Mouse (Mus musculus) gastrocnemius, postnatal 4 days (tissue): ENCODE measurements around the gene S100a14. TPM values are rescaled to one million over a fixed set of nuclear protein-coding genes. Genes with fewer than 3 reads are reported as not detected.

Source experiments
- total RNA-seq, 2 experiments: library from RNA; stranded (reverse); gene quantifications; 2 replicates each; pipeline ENCODE4 v1.2.3; 2021

The S100a14 gene
- total RNA-seq, 2 experiments from 2014 or later, result 0.64 to 1.1 TPM

Other genes starting within 250 kb of the S100a14 start
- gene Gatad2b, start 233.7 kb upstream of the S100a14 start, total RNA-seq, result 10 to 100 TPM; 63.6 to 67.4 TPM
- 1 to 10 TPM; 7.2 to 7.4 TPM for gene Slc27a3, start 136.9 kb upstream of the S100a14 start, total RNA-seq
- gene Ints3, start 93.2 kb upstream of the S100a14 start, total RNA-seq, result 10 to 100 TPM; 31.8 to 32.0 TPM
- 10 to 100 TPM; 25.9 to 26.4 TPM for gene Npr1, start 61.0 kb upstream of the S100a14 start, total RNA-seq
- gene Ilf2, start 50.7 kb upstream of the S100a14 start, total RNA-seq, result 10 to 100 TPM; 72.3 to 75.4 TPM
- 10 to 100 TPM; 71.3 to 74.7 TPM for gene Snapin, start 35.8 kb upstream of the S100a14 start, total RNA-seq
- 100 to 1,000 TPM; 110 to 118 TPM for gene Chtop, start 17.4 kb upstream of the S100a14 start, total RNA-seq
- 10 to 100 TPM; 27.3 to 31.2 TPM for gene S100a1, start 12.5 kb upstream of the S100a14 start, total RNA-seq
- gene S100a13, start 12.4 kb upstream of the S100a14 start, total RNA-seq, result 10 to 100 TPM; 22.6 to 23.3 TPM
- 100 to 1,000 TPM; 117 to 124 TPM for gene S100a16, start 10.4 kb downstream of the S100a14 start, total RNA-seq
- gene S100a3, start 33.7 kb downstream of the S100a14 start, total RNA-seq, result 1 to 10 TPM; 1.4 to 2.3 TPM
- not detected for gene S100a2, start 63.4 kb downstream of the S100a14 start, total RNA-seq
- not detected for gene Gm42674, start 75.0 kb downstream of the S100a14 start, total RNA-seq
- 10 to 100 TPM; 15.7 to 17.2 TPM for gene S100a4, start 76.9 kb downstream of the S100a14 start, total RNA-seq
- gene S100a5, start 81.7 kb downstream of the S100a14 start, total RNA-seq, result not detected
- 100 to 1,000 TPM; 140 to 154 TPM for gene S100a6, start 86.0 kb downstream of the S100a14 start, total RNA-seq
- under 1 TPM in 1 of 2 experiments, not detected in 1; 0.29 TPM for gene S100a7a, start 127.2 kb downstream of the S100a14 start, total RNA-seq
- 10 to 100 TPM in 1 of 2 experiments, 1 to 10 TPM in 1; 4.5 to 11.8 TPM for gene S100a8, start 142.1 kb downstream of the S100a14 start, total RNA-seq
- 10 to 100 TPM in 1 of 2 experiments, 1 to 10 TPM in 1; 3.2 to 14.2 TPM for gene S100a9, start 168.9 kb downstream of the S100a14 start, total RNA-seq
- gene Pglyrp4, start 200.1 kb downstream of the S100a14 start, total RNA-seq, result not detected